Mouse (Mus musculus): Measurements from ENCODE around the gene Lmo2.

- TF ChIP-seq CTCF (IDR thresholded peaks at IDR 0.05; ENCODE audit: low read depth) (no peak), EP300 (IDR thresholded peaks at IDR 0.05; ENCODE audit: low read depth) (no peak)
These were observed 12.2 kb upstream of the Lmo2 start for GRCm38 (mm10) chr2:103945571-103946092.
